Mouse (Mus musculus): ENCODE measurements at regions not wholly inside any gene's neighbourhood (a gene's known extent, or its start where the extent isn't known, plus 50 kb on each side); places are given as distances from the start of the nearest gene placed in this dataset.

DNA sequence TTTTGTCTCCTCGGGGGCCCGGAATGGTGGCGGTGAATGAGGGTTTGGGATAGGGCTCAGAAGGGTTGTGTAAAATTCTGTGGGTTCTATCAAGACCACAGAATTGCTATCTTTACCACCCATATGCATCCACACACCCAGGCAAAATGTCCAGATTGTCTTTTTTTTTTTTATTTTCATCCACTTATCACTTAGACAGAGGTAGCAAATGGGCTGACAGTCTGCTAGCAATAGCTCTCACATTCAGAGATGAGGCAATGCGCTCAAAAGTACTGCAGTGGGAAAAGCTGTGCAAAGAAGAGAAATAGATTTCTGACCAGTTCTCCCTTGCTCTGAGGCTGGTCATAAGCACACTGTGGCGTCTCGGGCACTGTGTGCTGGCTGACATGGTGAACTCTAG lies 154.5 kb downstream of the Dad1 start:
- Histone ChIP-seq H3K9ac (ENCODE audit: low read depth, low read length) (no peak overlapping the region), H3K4me3 (ENCODE audit: low read length) (no peak overlapping the region), H3K27me3 (ENCODE audit: control insufficient read depth, insufficient read depth, low read length) (no peaks in the 10 kb centered on the region), H3K4me1 (ENCODE audit: control insufficient read depth, insufficient read depth, low read length) (peaks cover 16% of the 10 kb centered on the region), H3K4me2 (replicated peaks; ENCODE audit: low read depth, low read length) (no peak overlapping the region), H3K9me3 (ENCODE audit: control insufficient read depth, low read length) (no peaks in the 10 kb centered on the region), H3K27ac (ENCODE audit: low read depth, low read length) (no peak overlapping the region), H3K36me3 (ENCODE audit: control insufficient read depth, insufficient read depth, low read length) (no peaks in the 10 kb centered on the region)
- 88% methylated on average over 6 of the region's 6 CpGs for WGBS
- no peak for ATAC-seq (ENCODE audit: low FRiP score, low TSS enrichment)

DNA sequence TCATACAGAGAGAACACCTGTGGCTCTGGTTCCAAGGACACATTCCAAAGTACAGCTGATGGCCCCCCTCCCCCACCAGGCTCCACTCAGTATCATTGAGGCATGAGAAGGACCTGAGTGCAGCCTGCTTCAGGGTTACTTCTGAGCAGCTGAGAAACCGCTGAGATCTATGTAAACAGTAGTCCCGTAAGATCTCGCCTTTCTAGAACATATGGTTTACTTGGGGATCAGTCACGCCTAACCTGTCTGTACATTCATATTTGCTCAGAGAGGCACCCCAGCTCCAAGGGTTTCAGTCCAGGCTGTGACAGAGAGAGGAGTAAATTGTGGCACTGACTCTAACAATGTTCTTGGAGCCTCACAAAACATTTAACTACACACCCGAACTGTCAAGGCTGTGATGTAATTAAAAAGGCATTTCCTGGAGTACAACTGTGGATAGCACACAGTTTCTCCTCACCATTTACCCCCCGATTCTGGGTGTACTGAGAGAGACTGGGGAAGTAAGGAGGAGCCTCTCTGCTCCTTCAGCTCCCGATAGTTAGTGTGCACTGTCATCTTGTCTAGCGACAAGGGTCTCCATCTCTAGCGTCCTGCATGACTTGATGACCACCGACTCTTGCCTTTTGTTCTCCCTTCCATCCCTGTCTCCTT lies 155.7 kb downstream of the Dad1 start:
- Histone ChIP-seq H3K9ac (ENCODE audit: low read depth, low read length) (no peak overlapping the region), H3K4me3 (ENCODE audit: low read length) (no peak overlapping the region), H3K27ac (ENCODE audit: low read depth, low read length) (no peak overlapping the region; the same call in 1 of the 2 replicates), H3K36me3 (ENCODE audit: control insufficient read depth, insufficient read depth, low read length) (no peaks in the 10 kb centered on the region), H3K4me1 (ENCODE audit: control insufficient read depth, insufficient read depth, low read length) (peaks cover 16% of the 10 kb centered on the region), H3K9me3 (ENCODE audit: control insufficient read depth, low read length) (no peaks in the 10 kb centered on the region), H3K4me2 (replicated peaks; ENCODE audit: low read depth, low read length) (no peak overlapping the region), H3K27me3 (ENCODE audit: control insufficient read depth, insufficient read depth, low read length) (no peaks in the 10 kb centered on the region)
- WGBS: 51% methylated on average over 10 of the region's 10 CpGs
- ATAC-seq (ENCODE audit: low FRiP score, low TSS enrichment): peak; percentile 58; the same call in 1 of the 2 replicates

DNA sequence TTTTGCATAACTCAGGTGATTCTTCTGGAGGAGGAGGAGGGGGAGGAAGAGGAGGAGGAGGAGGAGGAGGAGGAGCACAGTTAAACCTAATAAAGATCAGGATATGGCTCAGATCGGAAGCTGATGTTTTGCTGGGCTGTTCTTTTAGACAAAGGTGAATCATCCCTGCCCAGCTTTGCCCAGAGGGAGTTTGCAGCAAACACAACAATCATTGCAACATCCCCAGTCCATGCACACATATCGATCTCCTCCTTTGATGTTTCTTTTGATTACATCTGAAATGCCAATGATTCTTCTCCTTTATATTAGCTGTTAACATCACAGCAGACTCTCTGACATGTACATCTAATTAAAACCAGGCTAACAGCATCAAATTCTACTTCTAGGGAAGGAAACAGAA lies 156.9 kb downstream of the Dad1 start:
- Histone ChIP-seq H3K4me3 (ENCODE audit: low read length) (no peak overlapping the region), H3K27ac (ENCODE audit: low read depth, low read length) (no peak overlapping the region), H3K9ac (ENCODE audit: low read depth, low read length) (no peak overlapping the region), H3K4me1 (ENCODE audit: control insufficient read depth, insufficient read depth, low read length) (peaks cover 16% of the 10 kb centered on the region), H3K4me2 (replicated peaks; ENCODE audit: low read depth, low read length) (no peak overlapping the region), H3K27me3 (ENCODE audit: control insufficient read depth, insufficient read depth, low read length) (no peaks in the 10 kb centered on the region), H3K9me3 (ENCODE audit: control insufficient read depth, low read length) (no peaks in the 10 kb centered on the region), H3K36me3 (ENCODE audit: control insufficient read depth, insufficient read depth, low read length) (no peaks in the 10 kb centered on the region)
- 50% methylated on average over 2 of the region's 2 CpGs for WGBS
- no peak for ATAC-seq (ENCODE audit: low FRiP score, low TSS enrichment)

DNA sequence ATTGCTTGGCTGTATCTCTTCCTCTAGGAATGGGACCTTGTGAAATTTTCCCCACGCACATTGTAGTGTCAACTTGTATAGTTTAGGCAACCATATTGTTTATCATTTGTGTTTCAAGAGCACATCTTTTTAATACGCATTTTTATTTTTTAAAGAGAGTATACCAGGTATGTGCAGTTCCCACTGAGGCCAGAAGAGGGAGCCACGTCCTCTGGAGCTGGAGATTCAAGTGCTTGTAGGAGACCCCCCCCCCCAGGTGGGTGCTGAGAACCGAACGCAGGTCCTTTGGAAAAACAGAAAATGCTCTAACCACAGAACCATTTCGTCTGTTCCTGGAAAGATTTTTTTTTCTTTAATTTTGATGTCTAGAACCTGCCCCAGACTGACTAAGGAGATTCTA lies 161.5 kb downstream of the Dad1 start:
- H3K4me2 ChIP-seq (replicated peaks; ENCODE audit: low read depth, low read length): no peak overlapping the region
- no peak overlapping the region for H3K27ac ChIP-seq (ENCODE audit: low read depth, low read length)
- no peak for ATAC-seq (ENCODE audit: low FRiP score, low TSS enrichment)
- no peaks in the 10 kb centered on the region for H3K9me3 ChIP-seq (ENCODE audit: control insufficient read depth, low read length)
- 87% methylated on average over 6 of the region's 6 CpGs for WGBS
- no peaks in the 10 kb centered on the region for H3K36me3 ChIP-seq (ENCODE audit: control insufficient read depth, insufficient read depth, low read length)
- peaks cover 1% of the 10 kb centered on the region; the same call in 1 of the 2 replicates for H3K4me1 ChIP-seq (ENCODE audit: control insufficient read depth, insufficient read depth, low read length)
- H3K4me3 ChIP-seq (ENCODE audit: low read length): no peak overlapping the region
- no peak overlapping the region for H3K9ac ChIP-seq (ENCODE audit: low read depth, low read length)
- no peaks in the 10 kb centered on the region for H3K27me3 ChIP-seq (ENCODE audit: control insufficient read depth, insufficient read depth, low read length)

DNA sequence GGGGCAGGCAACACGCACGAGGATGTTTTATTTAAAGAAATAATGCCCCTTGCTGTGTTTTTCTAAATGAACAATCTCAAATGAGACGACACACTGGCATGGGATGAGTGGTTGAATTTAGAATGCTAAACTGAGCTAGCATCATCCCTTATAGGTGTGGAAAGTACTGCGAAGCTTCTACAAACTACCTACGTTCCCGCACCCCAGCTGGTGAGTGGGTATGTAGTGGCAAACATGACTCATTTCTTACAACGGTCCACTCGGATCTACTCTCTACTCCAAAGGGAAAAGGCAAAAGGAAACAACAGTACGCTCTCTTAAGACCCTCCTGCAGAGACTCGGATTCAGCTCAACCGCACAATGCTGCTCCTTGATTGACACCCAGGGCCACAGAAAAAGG lies 167.2 kb downstream of the Dad1 start:
- ATAC-seq (ENCODE audit: low FRiP score, low TSS enrichment): no peak
- Histone ChIP-seq H3K27me3 (ENCODE audit: control insufficient read depth, insufficient read depth, low read length) (no peaks in the 10 kb centered on the region), H3K9ac (ENCODE audit: low read depth, low read length) (no peak overlapping the region), H3K4me2 (replicated peaks; ENCODE audit: low read depth, low read length) (no peak overlapping the region), H3K36me3 (ENCODE audit: control insufficient read depth, insufficient read depth, low read length) (no peaks in the 10 kb centered on the region), H3K27ac (ENCODE audit: low read depth, low read length) (no peak overlapping the region), H3K4me1 (ENCODE audit: control insufficient read depth, insufficient read depth, low read length) (peaks cover 3% of the 10 kb centered on the region; the same call in 1 of the 2 replicates), H3K9me3 (ENCODE audit: control insufficient read depth, low read length) (no peaks in the 10 kb centered on the region), H3K4me3 (ENCODE audit: low read length) (no peak overlapping the region)
- WGBS: 70% methylated on average over 11 of the region's 11 CpGs

DNA sequence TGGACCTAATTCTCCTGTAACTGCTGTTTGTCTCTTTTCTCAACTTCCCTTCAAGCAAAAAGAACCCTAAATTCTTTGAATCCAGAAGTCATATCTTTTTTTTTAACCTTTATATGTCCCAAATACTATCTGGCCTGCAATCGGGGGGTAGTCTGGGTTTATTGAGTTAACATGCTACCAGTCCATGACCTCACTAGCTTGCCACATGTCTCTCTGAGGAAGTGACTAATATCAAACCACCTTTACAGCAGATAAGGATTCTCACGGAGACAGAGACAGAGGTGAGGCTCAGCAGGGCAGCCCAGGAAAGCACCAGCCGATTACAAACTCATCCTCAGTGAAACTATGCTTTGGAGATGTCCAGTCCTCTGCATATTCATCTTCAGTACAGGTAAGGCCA lies 179.2 kb downstream of the Dad1 start:
- no peak overlapping the region for H3K9ac ChIP-seq (ENCODE audit: low read depth, low read length)
- ATAC-seq (ENCODE audit: low FRiP score, low TSS enrichment): no peak
- WGBS: 80% methylated on average over 3 of the region's 3 CpGs

DNA sequence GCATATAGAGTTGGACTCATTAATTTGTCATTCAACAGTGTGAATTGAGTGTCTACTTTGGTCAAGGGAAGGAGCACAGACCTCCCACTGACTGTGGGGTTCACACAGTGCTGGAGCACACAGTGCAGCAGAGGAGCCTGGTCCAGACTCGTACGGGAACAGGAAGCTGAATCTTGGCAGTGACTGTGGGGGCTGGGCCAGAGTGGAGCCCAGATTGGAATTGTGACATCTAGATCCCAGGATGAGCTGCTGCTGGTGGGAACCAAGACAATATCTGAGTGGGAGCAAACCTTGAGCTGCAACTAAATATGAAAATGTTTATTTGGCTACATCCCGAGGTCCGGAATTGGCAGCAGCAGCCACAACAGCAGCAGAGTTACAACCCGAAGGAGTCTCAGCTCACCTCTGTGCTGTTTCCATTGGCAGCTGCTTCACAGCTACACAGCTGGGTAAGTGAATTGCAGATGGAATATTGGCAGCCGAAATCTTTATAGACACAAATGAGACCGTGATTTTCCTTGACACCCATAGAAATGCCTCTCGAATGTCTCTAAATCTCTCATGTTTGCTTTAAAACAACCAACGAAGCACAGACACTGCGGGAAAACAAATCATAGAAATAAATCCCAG lies 181.5 kb downstream of the Dad1 start:
- H3K36me3 ChIP-seq (ENCODE audit: control insufficient read depth, insufficient read depth, low read length): no peaks in the 10 kb centered on the region
- H3K9ac ChIP-seq (ENCODE audit: low read depth, low read length): no peak overlapping the region
- ATAC-seq (ENCODE audit: low FRiP score, low TSS enrichment): peak; percentile 68; the same call in 1 of the 2 replicates
- WGBS: 55% methylated on average over 10 of the region's 10 CpGs
- H3K4me3 ChIP-seq (ENCODE audit: low read length): no peak overlapping the region
- no peak overlapping the region for H3K27ac ChIP-seq (ENCODE audit: low read depth, low read length)
- H3K4me2 ChIP-seq (replicated peaks; ENCODE audit: low read depth, low read length): no peak overlapping the region; the same call in 1 of the 2 replicates
- H3K4me1 ChIP-seq (ENCODE audit: control insufficient read depth, insufficient read depth, low read length): no peaks in the 10 kb centered on the region
- no peaks in the 10 kb centered on the region for H3K27me3 ChIP-seq (ENCODE audit: control insufficient read depth, insufficient read depth, low read length)
- H3K9me3 ChIP-seq (ENCODE audit: control insufficient read depth, low read length): no peaks in the 10 kb centered on the region

More for the DNA sequence above, 179.2 kb downstream of the Dad1 start:
- H3K36me3 ChIP-seq (ENCODE audit: control insufficient read depth, insufficient read depth, low read length): no peaks in the 10 kb centered on the region
- no peak overlapping the region for H3K4me3 ChIP-seq (ENCODE audit: low read length)
- H3K9me3 ChIP-seq (ENCODE audit: control insufficient read depth, low read length): no peaks in the 10 kb centered on the region
- no peak overlapping the region for H3K27ac ChIP-seq (ENCODE audit: low read depth, low read length)
- H3K4me2 ChIP-seq (replicated peaks; ENCODE audit: low read depth, low read length): no peak overlapping the region
- H3K4me1 ChIP-seq (ENCODE audit: control insufficient read depth, insufficient read depth, low read length): no peaks in the 10 kb centered on the region
- H3K27me3 ChIP-seq (ENCODE audit: control insufficient read depth, insufficient read depth, low read length): no peaks in the 10 kb centered on the region

DNA sequence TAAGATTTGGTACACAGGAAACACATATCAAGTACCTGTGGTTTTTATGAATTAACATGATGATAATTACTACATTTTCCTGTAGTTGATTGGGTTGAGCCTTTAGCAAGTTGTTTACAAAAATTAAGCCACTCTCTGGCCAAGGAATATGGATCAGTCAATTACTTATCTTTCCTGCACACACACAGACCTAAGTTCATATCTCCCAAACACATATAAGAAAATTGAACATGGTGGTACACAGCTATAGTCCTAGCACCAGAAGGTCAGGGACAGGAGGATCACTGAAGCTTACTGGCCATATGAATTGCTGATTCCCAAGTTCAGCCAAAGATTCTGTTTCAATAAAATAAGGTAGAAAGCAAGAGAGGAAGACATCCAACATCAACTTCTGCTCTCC lies 183.7 kb downstream of the Dad1 start:
- H3K4me1 ChIP-seq (ENCODE audit: control insufficient read depth, insufficient read depth, low read length): no peaks in the 10 kb centered on the region
- H3K27ac ChIP-seq (ENCODE audit: low read depth, low read length): no peak overlapping the region
- no peak for ATAC-seq (ENCODE audit: low FRiP score, low TSS enrichment)

DNA sequence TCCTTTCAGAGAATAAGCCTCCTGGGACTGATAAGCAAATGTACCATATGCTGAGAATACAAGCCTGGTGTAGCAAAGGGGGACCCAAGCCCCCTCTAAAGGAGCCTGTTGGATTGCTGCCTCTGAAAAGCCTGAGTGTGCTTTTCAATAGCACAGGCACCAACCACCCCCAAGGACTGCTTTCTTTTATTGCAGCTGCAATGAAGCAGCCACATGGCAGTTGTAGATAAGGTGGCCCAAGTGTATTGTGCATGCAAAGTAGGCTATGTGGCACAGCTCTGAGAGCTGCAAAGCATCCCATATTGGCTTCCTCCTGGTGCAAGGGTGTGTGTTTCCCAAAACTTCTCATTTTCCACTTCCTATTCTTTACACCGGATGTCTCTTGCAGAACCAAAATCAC lies 185.2 kb downstream of the Dad1 start:
- H3K36me3 ChIP-seq (ENCODE audit: control insufficient read depth, insufficient read depth, low read length): no peaks in the 10 kb centered on the region
- no peak for ATAC-seq (ENCODE audit: low FRiP score, low TSS enrichment)
- no peaks in the 10 kb centered on the region for H3K27me3 ChIP-seq (ENCODE audit: control insufficient read depth, insufficient read depth, low read length)
- H3K4me3 ChIP-seq (ENCODE audit: low read length): no peak overlapping the region
- WGBS: 94% methylated on average over 1 of the region's 1 CpGs
- peaks cover 6% of the 10 kb centered on the region; the same call in 1 of the 2 replicates for H3K4me1 ChIP-seq (ENCODE audit: control insufficient read depth, insufficient read depth, low read length)
- no peak overlapping the region for H3K9ac ChIP-seq (ENCODE audit: low read depth, low read length)
- no peaks in the 10 kb centered on the region for H3K9me3 ChIP-seq (ENCODE audit: control insufficient read depth, low read length)
- H3K4me2 ChIP-seq (replicated peaks; ENCODE audit: low read depth, low read length): no peak overlapping the region
- H3K27ac ChIP-seq (ENCODE audit: low read depth, low read length): no peak overlapping the region

More for the DNA sequence above, 183.7 kb downstream of the Dad1 start:
- H3K9ac ChIP-seq (ENCODE audit: low read depth, low read length): no peak overlapping the region
- no peaks in the 10 kb centered on the region for H3K27me3 ChIP-seq (ENCODE audit: control insufficient read depth, insufficient read depth, low read length)
- H3K36me3 ChIP-seq (ENCODE audit: control insufficient read depth, insufficient read depth, low read length): no peaks in the 10 kb centered on the region
- no peak overlapping the region for H3K4me3 ChIP-seq (ENCODE audit: low read length)
- no peaks in the 10 kb centered on the region for H3K9me3 ChIP-seq (ENCODE audit: control insufficient read depth, low read length)
- no peak overlapping the region for H3K4me2 ChIP-seq (replicated peaks; ENCODE audit: low read depth, low read length)
